Mouse (Mus musculus): ENCODE results near the gene 2010111I01Rik.
"Not testable (repeated sequence)": the region's sequence is repeated elsewhere in the genome, so short reads cannot be mapped to it uniquely, and the experiment has no call there.

The 2010111I01Rik gene

DNA sequence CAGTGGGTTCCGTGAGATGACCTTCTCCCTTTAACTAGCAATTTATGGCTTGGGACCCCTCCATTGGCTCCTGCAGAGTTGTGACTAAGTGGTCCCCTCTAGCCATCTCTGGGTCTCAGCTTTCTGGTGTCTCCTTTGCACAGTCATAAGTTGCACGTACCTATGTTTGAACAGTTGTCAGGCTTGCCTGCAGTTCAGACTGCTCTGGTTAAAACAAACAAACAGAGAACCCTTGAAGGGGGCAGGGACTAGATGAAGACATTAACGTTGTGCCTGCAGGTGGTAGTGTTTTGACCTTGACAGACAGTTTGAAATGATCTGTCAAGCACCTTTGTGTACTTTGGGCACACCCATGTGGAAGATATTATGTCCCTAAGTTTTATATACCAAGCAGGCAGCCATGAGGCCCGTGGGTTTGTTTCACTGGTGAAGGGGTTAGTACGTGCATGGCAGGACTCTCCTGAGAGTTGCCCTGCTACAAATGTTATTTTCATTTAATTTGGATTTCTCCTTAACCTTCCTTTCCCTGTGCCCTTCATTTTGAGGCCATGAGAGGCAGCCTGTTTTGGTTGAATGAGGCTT lies 118.0 kb downstream of the 2010111I01Rik start:
- DNase-seq = no peak

GRCm38 (mm10) chr13:63083139-63083538 lies 118.4 kb downstream of the 2010111I01Rik start:
- DNase-seq = not testable (repeated sequence)

DNA sequence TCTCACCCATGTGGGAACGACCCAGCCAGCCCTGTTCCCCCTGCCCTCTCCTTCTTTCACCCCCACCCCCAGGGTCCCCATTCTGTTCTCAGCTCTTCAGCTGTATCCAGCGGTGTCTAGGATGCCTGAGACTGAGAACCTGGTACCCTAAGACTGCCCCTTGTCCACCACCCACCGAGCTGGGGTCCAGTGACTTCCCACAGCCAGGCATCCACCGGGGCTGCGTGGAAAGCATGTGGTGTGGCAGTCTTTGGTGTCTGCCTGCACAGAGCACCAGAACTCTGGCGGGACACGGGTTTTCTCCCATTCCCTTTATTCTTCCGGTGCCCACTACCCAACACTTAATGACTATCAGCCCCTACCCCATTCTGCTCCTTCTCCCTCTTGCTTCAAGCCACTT lies 119.0 kb downstream of the 2010111I01Rik start:
- DNase-seq = no peak

DNA sequence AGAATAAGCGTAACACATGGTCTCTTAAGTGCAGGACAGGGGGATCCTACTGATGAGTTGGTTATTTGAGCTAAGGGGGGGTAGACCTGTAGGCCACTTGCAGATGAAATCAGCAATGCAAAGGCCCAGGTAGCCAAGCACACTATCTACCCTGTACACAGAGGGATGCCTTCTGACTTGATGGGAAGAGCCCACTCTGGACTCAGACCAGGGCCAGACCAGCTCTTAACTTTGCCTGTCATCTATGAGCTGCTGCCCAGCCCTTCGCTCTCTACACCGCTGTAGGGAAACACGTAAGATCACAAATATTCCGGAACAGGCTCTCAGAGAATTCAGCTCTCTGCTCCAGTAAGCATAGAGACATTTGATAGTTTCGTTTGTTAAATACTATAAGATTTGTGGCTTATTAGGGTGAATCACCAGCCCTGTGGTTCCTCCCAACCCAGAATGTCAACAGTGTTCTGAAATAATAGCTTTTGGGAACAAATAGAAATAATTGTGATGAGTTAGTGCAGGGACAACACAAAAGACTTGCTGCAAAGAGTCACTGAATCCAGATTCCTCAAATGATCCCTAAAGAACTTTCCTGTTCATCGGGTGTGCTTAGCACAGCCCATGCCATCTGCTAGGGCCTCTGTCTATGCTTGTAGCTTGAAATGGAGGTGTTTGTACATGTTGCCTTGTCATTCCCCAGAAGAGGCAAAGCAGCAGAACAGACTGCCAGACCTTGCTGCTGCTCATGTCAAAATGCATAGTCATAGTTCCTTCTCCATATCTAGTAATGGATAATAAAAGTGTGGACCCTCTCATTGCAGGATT lies 123.4 kb downstream of the 2010111I01Rik start:
- DNase-seq = no peak

DNA sequence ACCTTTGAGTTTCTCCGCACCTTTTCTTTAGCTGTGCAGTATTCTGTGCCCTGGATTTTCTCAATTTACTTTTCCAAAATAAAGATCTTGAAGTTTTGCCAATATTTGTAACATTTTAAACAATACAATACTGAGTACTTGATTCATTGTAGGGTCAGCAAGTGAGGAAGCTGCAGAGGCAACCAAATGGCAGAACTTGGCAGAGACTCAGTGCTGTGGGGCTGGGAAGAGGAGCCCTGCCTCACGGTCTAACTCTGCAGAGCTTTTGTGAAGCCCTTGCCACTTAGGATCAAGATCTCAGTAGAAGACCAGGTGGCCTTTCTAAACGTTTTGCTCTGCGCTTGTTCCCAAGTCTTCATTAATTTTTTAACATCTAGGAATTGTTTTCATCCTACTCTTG lies 124.8 kb downstream of the 2010111I01Rik start:
- peak; percentile 26 for DNase-seq

DNA sequence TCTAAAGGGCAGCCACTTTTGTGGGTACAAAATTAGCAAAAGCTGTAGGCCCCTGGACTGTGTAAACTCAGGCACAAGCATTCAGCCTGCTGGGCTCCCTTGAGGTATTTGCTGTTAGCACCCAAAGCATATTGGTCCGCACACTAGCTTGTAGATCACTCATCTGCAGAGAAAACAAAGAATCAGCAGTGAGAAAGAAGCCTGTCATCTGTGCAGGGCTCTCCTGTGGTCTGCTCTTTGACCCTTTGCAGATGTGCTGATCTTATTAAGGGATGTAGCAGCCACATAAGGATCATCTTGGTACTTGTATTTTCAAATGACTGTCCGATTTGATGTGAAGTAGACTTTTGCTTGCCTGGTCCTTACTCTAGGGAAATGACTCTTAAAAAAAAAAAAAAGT lies 126.6 kb downstream of the 2010111I01Rik start:
- DNase-seq = no peak

DNA sequence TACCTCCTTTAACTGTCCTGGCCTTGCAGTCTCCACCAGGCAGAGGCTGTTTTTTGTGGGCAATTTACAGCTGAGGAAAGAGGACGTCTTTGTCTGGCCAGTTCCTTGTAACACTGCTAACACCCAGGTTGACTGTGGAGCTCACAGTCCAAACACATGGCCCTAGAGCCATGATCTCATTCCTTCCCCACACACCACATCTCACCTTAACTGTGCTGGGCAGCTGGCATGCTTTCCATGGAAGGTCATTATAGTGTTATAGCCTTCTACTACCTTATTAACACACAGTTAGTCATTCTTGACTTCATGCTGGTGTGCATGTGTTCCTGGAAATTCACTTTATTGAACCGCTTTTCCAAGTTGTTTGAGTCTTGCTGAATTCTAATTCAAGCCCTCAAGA lies 127.6 kb downstream of the 2010111I01Rik start:
- DNase-seq = no peak

DNA sequence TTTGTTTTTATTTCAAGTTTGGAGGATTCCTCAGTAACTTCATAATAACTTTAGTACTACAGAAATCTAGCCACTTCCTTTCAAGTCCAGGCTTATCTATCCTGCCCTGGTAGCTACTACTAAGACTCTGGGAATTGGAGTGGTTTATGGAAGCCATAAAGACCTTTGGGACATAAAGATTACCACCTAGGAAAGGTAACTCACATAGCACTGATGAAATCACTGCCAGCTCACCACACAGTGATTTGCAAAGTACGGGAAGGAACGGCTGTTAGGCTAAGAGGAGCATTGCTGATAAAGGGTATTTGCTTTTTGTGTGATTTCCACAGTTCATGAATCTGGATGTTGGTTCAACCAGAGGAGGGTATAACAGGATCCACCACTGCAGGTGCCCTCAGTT lies 128.2 kb downstream of the 2010111I01Rik start:
- DNase-seq = no peak

DNA sequence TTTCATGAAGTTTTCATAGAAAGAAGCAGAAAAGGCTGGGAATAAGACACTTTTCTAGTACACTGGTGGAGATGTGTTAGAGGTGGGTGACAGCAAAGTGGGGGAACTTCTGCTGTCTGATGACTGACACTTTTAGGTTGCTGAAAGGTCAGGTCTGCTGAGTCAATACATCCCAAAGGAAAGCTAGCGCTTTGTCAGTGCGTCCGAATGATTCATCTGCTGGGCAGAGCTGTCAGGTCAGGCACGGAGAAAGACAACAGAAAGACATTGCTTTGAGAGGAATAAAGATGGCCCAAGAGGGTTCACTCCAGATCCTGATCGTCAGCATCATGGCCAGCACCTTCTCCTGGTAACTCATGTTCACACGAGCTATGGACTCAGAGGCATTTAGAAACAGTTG lies 128.9 kb downstream of the 2010111I01Rik start:
- DNase-seq = no peak

GRCm38 (mm10) chr13:63094317-63095131 lies 129.8 kb downstream of the 2010111I01Rik start:
- peak; percentile 68 for DNase-seq

GRCm38 (mm10) chr13:63096764-63097163 lies 132.1 kb downstream of the 2010111I01Rik start:
- DNase-seq = peak; percentile 86

GRCm38 (mm10) chr13:63097440-63097930 lies 132.8 kb downstream of the 2010111I01Rik start:
- no peak for DNase-seq

DNA sequence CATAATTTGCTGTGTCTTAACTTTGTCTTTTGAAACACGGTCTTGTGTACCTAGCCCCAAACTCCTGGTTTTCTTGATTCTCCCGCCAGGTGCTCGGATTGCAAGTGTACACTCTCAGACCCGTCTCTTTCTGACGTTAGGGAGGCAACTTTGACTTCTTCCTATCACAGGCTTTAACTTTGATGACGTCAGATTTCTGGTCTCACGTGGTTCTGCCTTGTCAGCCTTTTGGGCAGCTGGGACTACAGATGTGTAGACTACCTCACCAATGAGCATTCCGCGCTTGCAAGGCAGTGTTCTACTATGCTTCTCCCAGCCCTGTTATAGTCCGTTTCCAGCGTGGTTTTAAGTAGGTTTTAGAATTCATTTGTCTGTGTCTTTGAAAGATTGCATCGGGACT lies 137.1 kb downstream of the 2010111I01Rik start:
- DNase-seq = no peak

DNA sequence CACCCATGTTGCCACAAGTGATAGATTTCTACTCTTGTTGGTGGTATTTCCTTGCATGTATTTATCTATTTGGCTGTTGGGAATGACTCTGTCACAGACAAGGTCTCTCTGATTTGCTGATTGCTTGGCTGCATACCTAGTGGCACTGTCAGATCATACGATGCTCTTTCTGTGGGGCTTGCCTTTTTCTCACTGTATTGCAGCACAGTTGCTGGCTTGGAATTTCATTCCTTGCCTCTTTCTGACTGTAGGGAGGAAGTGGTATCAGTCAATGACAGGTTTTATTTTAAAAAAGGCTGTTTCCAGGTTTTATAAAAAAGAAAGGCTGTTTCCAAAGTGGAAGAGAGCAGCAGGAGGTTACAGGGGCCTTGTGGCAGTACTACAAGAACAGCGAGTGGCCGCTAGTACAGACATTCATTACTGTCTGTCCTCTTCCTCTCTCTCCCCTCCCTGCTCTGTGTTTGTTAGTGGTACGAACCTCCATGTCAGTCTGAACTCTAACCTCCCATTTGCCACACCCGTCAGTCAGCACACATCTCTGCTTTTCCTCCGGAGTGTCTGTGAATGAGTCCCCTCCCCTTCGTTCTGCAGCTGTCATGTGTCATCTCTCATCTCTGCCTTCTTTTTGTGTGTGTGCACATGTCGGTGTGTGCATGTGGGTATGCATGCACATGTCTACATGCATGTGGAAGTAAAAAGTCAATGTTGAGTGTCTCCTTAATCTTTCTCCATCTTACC lies 138.3 kb downstream of the 2010111I01Rik start:
- DNase-seq = peak; percentile 53

GRCm38 (mm10) chr13:63106574-63106973 lies 141.9 kb downstream of the 2010111I01Rik start:
- DNase-seq = no peak

DNA sequence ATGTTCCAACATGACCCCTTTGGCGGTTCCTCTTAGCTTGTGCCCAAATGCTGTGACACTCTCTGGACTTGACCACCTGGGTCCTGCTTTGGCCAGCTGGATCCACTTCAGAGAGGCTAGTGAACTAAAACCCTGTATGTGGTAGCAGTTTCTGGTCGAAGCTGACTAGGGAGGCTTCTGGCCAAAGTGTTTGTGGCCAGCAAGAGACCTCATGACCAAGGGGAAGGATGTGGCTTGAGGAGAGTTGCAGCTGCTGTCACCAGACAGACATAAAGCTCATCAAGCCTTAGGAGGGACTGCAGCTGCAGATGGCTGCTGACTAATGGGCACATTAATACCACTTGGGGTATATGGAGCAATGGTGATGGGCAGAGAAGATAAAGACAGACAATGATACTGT lies 143.9 kb downstream of the 2010111I01Rik start:
- DNase-seq = peak; percentile 71

- no peak for DNase-seq
Observed at GRCm38 (mm10) chr13:63111297-63112042, 146.8 kb downstream of the 2010111I01Rik start.

GRCm38 (mm10) chr13:63112043-63112597 lies 147.4 kb downstream of the 2010111I01Rik start:
- peak; percentile 26 for DNase-seq

DNA sequence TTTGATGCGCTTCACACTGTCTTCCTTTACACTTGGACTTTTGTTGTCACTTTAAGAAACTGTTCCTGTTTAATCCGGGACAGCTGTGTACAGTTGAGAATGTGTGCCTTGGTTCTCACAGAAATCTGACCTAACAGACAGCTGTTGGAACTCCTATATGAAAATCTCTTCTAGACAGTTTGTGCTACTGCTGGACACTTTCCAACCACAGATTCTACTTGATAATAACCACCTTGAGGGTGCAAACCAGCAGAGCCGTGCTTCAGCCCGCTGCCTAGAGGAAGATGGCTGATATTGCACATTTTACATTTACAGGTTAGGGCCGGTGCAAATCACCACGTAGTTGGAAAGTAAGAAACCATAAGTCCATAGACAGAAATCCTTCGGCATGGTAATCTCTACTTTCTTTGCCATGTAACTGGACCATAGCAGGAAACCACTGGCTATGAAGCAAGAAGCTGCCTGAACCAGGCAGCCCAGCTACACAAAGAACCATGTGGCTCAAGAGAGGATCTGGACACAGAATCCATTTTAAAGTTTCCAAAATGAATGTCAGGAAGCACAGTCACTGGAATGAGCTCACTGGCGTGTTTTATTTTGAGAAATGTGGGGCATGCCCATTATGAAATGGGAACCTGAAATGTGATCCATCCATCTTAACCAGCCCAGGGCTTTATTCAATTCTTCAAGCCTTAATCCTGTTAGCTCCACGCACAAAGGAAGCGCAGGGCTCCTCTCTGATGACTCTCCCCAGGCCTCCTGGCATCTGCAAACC lies 148.1 kb downstream of the 2010111I01Rik start:
- peak; percentile 27 for DNase-seq

- no peak for DNase-seq
Observed at GRCm38 (mm10) chr13:63113881-63114301, 149.2 kb downstream of the 2010111I01Rik start.

Measured in lung, postnatal 10 days (tissue).